Mouse (Mus musculus): Measurements from ENCODE around the gene Sphkap. TPM values are rescaled to one million over a fixed set of nuclear protein-coding genes. Genes with fewer than 3 reads are reported as not detected.

Sphkap gene
- polyA plus RNA-seq, 1 experiment: not detected

DNA sequence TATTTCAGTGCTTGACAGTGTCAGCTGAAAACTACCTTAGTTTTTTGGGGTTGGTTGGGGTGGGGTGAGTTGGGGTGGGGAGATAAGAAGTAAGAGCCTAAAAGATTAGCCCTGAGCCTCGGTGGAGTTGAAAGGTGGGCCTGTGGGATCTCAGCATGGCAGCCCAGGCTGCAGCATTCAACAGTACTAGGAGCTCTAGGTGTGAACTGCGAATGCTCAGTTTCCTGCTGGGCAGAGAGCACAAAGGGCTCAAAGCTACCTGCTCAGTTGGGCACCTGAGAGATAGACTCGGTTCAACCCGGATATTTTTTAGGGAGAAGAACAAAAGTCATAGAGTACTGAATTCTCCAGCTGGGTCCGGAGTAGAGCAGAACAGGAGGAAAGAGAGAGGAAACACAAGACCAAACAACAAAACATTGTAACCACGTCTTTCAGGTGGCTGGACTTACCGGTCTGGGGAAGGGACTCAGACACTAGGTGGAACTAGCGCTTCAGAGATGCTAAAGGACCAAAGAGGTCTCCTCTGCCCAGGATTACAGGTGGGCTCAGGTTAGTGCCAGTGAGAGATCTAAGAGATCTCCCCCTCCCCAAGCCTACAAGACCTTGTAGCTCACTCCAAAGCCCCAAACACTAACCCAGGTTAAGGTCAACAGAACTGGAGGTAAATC, 984 bp downstream of the Sphkap start:
- no peaks in the 10 kb centered on the region for H3K79me2 ChIP-seq (ENCODE audit: control insufficient read depth, insufficient read depth)
- no peak overlapping the region for H3ac ChIP-seq (ENCODE audit: control insufficient read depth, insufficient read length, low read depth)
- H3K36me3 ChIP-seq (ENCODE audit: control insufficient read depth, insufficient read depth): no peaks in the 10 kb centered on the region
- no peak for TF ChIP-seq CTCF (IDR thresholded peaks at IDR 0.05; ENCODE audit: control insufficient read depth, insufficient read depth, insufficient read length)
- no peak overlapping the region for H3K4me3 ChIP-seq (ENCODE audit: insufficient read depth, poor library complexity, severe bottlenecking)
- H3K79me3 ChIP-seq (ENCODE audit: low read depth): no peaks in the 10 kb centered on the region
- H3K27me3 ChIP-seq (ENCODE audit: control insufficient read depth, insufficient read depth, insufficient read length): no peaks in the 10 kb centered on the region

DNA sequence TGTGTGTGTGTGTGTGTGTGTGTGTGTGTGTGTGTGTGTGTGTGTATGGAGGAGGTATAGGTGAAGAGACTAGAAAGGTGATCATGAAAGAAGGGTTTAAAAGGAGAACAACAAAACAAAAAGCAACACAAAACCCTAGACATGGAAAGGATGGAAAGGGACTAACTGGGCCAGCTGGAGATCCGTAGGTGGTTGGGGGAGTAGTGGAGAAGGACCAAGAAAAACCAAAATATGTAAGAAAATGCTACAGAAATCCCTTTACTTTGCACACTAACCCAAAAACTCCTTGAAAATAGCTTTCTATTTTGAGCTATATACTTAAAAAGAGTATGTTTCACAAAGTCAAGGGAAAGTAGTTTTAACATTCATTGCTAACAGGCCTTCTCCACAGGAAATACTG, 6.9 kb downstream of the Sphkap start:
- no peaks in the 10 kb centered on the region for H3K79me3 ChIP-seq (ENCODE audit: low read depth)
- H3K4me3 ChIP-seq (ENCODE audit: insufficient read depth, poor library complexity, severe bottlenecking): no peak overlapping the region
- no peaks in the 10 kb centered on the region for H3K27me3 ChIP-seq (ENCODE audit: control insufficient read depth, insufficient read depth, insufficient read length)
- H3K79me2 ChIP-seq (ENCODE audit: control insufficient read depth, insufficient read depth): no peaks in the 10 kb centered on the region
- TF ChIP-seq CTCF (IDR thresholded peaks at IDR 0.05; ENCODE audit: control insufficient read depth, insufficient read depth, insufficient read length) (no peak), FOSL1 (IDR thresholded peaks at IDR 0.05; ENCODE audit: insufficient read depth, low read length, poor library complexity, severe bottlenecking) (no peak), MYOD1 (IDR thresholded peaks at IDR 0.05; ENCODE audit: control insufficient read depth, insufficient read length, low read depth) (no peak), CEBPB (IDR thresholded peaks at IDR 0.05; ENCODE audit: low read depth) (no peak), MAX (IDR thresholded peaks at IDR 0.05) (no peak), MYOG (IDR thresholded peaks at IDR 0.05; ENCODE audit: control insufficient read depth, extremely low read depth, insufficient read length) (no peak), USF1 (IDR thresholded peaks at IDR 0.05; ENCODE audit: low read depth) (no peak)
- H3K36me3 ChIP-seq (ENCODE audit: control insufficient read depth, insufficient read depth): no peaks in the 10 kb centered on the region
- no peak overlapping the region for H3ac ChIP-seq (ENCODE audit: control insufficient read depth, insufficient read length, low read depth)

DNA sequence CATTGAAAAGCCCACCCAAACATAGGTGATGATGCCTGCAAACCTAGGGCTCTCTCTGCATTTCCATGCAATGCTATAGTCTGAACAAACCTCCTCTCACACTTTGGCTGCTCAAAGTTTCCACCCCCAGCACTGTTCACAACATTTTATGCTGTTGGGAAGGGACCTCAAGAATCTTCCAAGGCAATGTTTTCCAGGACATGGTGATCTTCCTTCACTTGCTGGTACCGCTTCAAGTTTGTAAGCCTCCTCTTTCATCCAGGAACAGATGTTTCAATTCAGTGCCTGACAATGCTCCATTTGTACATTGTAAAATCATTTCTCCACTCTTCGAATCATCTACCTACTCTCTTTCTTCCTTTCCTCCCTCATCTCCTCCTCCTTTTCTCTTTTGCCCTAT, 11.7 kb downstream of the Sphkap start:
- H3K27me3 ChIP-seq (ENCODE audit: control insufficient read depth, insufficient read depth, insufficient read length): no peaks in the 10 kb centered on the region
- H3ac ChIP-seq (ENCODE audit: control insufficient read depth, insufficient read length, low read depth): no peak overlapping the region
- H3K36me3 ChIP-seq (ENCODE audit: control insufficient read depth, insufficient read depth): no peaks in the 10 kb centered on the region
- TF ChIP-seq MYOG (IDR thresholded peaks at IDR 0.05; ENCODE audit: control insufficient read depth, extremely low read depth, insufficient read length) (no peak), FOSL1 (IDR thresholded peaks at IDR 0.05; ENCODE audit: insufficient read depth, low read length, poor library complexity, severe bottlenecking) (no peak), CTCF (IDR thresholded peaks at IDR 0.05; ENCODE audit: control insufficient read depth, insufficient read depth, insufficient read length) (no peak), MYOD1 (IDR thresholded peaks at IDR 0.05; ENCODE audit: control insufficient read depth, insufficient read length, low read depth) (no peak)
- no peak overlapping the region for H3K4me3 ChIP-seq (ENCODE audit: insufficient read depth, poor library complexity, severe bottlenecking)
- no peaks in the 10 kb centered on the region for H3K79me3 ChIP-seq (ENCODE audit: low read depth)
- H3K79me2 ChIP-seq (ENCODE audit: control insufficient read depth, insufficient read depth): no peaks in the 10 kb centered on the region

DNA sequence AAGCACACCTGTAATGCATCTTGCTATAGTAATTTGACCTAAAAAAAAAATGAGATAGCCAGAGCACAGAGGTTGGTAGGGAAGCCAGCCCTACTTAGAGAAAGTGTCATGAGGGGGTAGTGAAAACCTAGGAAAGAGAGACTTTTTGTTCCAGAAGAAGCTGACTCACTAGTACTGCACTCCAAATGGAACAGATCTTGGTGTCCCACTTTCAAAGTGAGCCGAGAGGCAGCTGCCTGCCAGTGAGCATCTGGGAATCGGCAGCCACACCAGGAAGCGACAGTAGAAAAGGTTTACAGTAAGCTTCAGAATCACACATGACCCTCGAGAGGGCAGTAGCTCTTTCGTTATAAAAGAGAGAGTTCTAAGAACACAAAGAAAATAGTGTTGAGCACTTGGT, 12.4 kb downstream of the Sphkap start:
- no peak overlapping the region for H3K4me3 ChIP-seq (ENCODE audit: insufficient read depth, poor library complexity, severe bottlenecking)
- no peaks in the 10 kb centered on the region for H3K79me3 ChIP-seq (ENCODE audit: low read depth)
- H3K79me2 ChIP-seq (ENCODE audit: control insufficient read depth, insufficient read depth): no peaks in the 10 kb centered on the region
- H3K27me3 ChIP-seq (ENCODE audit: control insufficient read depth, insufficient read depth, insufficient read length): no peaks in the 10 kb centered on the region
- H3ac ChIP-seq (ENCODE audit: control insufficient read depth, insufficient read length, low read depth): no peak overlapping the region
- H3K36me3 ChIP-seq (ENCODE audit: control insufficient read depth, insufficient read depth): no peaks in the 10 kb centered on the region
- TF ChIP-seq MYOG (IDR thresholded peaks at IDR 0.05; ENCODE audit: control insufficient read depth, extremely low read depth, insufficient read length): no peak
- TF ChIP-seq MAX (IDR thresholded peaks at IDR 0.05): no peak
- TF ChIP-seq FOSL1 (IDR thresholded peaks at IDR 0.05; ENCODE audit: insufficient read depth, low read length, poor library complexity, severe bottlenecking): no peak
- no peak for TF ChIP-seq MYOD1 (IDR thresholded peaks at IDR 0.05; ENCODE audit: control insufficient read depth, insufficient read length, low read depth)
- TF ChIP-seq CTCF (IDR thresholded peaks at IDR 0.05; ENCODE audit: control insufficient read depth, insufficient read depth, insufficient read length): no peak
- TF ChIP-seq CEBPB (IDR thresholded peaks at IDR 0.05; ENCODE audit: low read depth): no peak
- no peak for TF ChIP-seq USF1 (IDR thresholded peaks at IDR 0.05; ENCODE audit: low read depth)

DNA sequence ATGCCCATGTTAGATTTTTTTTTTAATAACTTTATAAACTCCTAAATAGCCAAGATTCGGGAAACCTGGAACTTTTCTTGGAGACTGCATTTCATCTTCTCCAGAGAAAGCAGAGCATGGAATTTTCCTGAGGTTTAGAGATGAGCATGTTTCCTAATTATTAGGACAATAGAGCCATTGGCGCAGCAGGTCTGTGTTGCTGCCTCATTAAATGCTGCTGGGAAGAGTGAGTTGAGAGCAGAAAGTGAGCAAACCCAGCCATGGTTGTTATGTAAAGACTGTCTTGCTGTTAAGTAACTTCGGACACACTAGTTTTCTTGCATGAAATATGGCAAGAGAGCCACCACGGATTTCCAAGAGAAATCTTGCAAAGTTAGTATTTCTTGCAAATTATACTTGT, 18.6 kb downstream of the Sphkap start:
- Histone ChIP-seq H3K4me3 (ENCODE audit: insufficient read depth, poor library complexity, severe bottlenecking) (no peak overlapping the region), H3K36me3 (ENCODE audit: control insufficient read depth, insufficient read depth) (no peaks in the 10 kb centered on the region), H3K27me3 (ENCODE audit: control insufficient read depth, insufficient read depth, insufficient read length) (no peaks in the 10 kb centered on the region), H3K79me2 (ENCODE audit: control insufficient read depth, insufficient read depth) (no peaks in the 10 kb centered on the region), H3K79me3 (ENCODE audit: low read depth) (no peaks in the 10 kb centered on the region), H3ac (ENCODE audit: control insufficient read depth, insufficient read length, low read depth) (no peak overlapping the region)
- TF ChIP-seq USF1 (IDR thresholded peaks at IDR 0.05; ENCODE audit: low read depth) (no peak), MYOG (IDR thresholded peaks at IDR 0.05; ENCODE audit: control insufficient read depth, extremely low read depth, insufficient read length) (no peak), MYOD1 (IDR thresholded peaks at IDR 0.05; ENCODE audit: control insufficient read depth, insufficient read length, low read depth) (no peak), CEBPB (IDR thresholded peaks at IDR 0.05; ENCODE audit: low read depth) (no peak), CTCF (IDR thresholded peaks at IDR 0.05; ENCODE audit: control insufficient read depth, insufficient read depth, insufficient read length) (no peak), FOSL1 (IDR thresholded peaks at IDR 0.05; ENCODE audit: insufficient read depth, low read length, poor library complexity, severe bottlenecking) (no peak), MAX (IDR thresholded peaks at IDR 0.05) (no peak)

DNA sequence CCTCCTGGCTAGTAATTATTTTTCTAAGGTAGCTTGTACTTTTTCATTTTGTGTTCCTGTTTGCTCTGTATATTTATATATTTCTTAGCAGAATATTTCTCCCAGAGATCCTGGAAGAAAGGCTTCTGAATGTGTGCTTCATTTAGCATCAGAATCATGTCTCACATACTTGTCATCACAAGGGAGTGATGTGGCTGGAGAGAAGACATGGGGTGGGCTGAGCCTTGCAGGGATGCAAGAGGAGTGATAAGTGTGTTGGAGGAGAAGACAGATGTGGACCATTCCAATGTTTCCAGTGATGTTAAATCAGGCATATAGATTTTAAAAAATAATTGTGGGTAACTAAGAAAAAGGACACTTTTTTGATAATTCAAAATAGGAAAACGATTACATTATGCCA, 30.6 kb downstream of the Sphkap start:
- Histone ChIP-seq H3ac (ENCODE audit: control insufficient read depth, insufficient read length, low read depth) (no peak overlapping the region), H3K27me3 (ENCODE audit: control insufficient read depth, insufficient read depth, insufficient read length) (no peaks in the 10 kb centered on the region), H3K4me3 (ENCODE audit: insufficient read depth, poor library complexity, severe bottlenecking) (no peak overlapping the region), H3K79me3 (ENCODE audit: low read depth) (no peaks in the 10 kb centered on the region), H3K36me3 (ENCODE audit: control insufficient read depth, insufficient read depth) (no peaks in the 10 kb centered on the region), H3K79me2 (ENCODE audit: control insufficient read depth, insufficient read depth) (no peaks in the 10 kb centered on the region)
- TF ChIP-seq USF1 (IDR thresholded peaks at IDR 0.05; ENCODE audit: low read depth) (no peak), MAX (IDR thresholded peaks at IDR 0.05) (no peak), MYOD1 (IDR thresholded peaks at IDR 0.05; ENCODE audit: control insufficient read depth, insufficient read length, low read depth) (no peak), MYOG (IDR thresholded peaks at IDR 0.05; ENCODE audit: control insufficient read depth, extremely low read depth, insufficient read length) (no peak), CTCF (IDR thresholded peaks at IDR 0.05; ENCODE audit: control insufficient read depth, insufficient read depth, insufficient read length) (no peak), CEBPB (IDR thresholded peaks at IDR 0.05; ENCODE audit: low read depth) (no peak)
